Mouse (Mus musculus): ENCODE measurements around the gene Fbxo17. TPM values are rescaled to one million over a fixed set of nuclear protein-coding genes. Genes with fewer than 3 reads are reported as not detected.

Gene Fbxo17
- polyA plus RNA-seq, 1 experiment = 6.2 TPM

DNA sequence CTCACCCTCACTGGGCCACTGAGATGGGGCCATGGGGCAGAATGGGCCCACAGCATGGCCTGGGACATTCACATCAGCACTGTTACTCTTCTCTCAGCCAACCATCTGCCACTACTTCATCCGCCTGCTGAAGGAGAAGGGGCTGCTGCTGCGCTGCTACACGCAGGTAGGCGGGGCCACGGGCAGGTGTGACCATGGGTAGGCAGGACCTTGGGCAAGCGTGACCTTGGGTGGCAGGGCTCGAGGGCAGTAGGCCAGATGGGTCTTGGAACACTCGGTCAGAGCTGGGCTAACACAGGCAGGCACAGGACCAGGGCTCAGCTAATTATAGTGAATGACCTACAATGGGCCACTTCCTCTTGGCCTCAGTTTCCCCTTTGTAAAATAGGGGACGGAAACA, 62.2 kb downstream of the Fbxo17 start:
- Histone ChIP-seq H3K36me3 (ENCODE audit: control insufficient read depth, insufficient read depth, low read length) (no peaks in the 10 kb centered on the region), H3K27ac (ENCODE audit: control insufficient read depth, insufficient read depth, low read length) (no peak overlapping the region), H3K4me3 (ENCODE audit: control insufficient read depth, insufficient read depth, low read length) (no peak overlapping the region), H3K4me1 (replicated peaks; ENCODE audit: control insufficient read depth, insufficient read depth, low read length) (peaks cover 31% of the 10 kb centered on the region), H3K27me3 (ENCODE audit: control insufficient read depth, insufficient read depth, low read length) (no peaks in the 10 kb centered on the region)
- TF ChIP-seq CTCF (IDR thresholded peaks at IDR 0.05; ENCODE audit: borderline replicate concordance, control insufficient read depth, extremely low read depth, insufficient read depth, low read length, poor library complexity) (no peak), POLR2A (IDR thresholded peaks at IDR 0.05; ENCODE audit: control insufficient read depth, extremely low read depth, insufficient read depth, low read length, poor library complexity) (no peak)
- 97% methylated on average over 9 of the region's 9 CpGs for WGBS
- DNase-seq = no peak

DNA sequence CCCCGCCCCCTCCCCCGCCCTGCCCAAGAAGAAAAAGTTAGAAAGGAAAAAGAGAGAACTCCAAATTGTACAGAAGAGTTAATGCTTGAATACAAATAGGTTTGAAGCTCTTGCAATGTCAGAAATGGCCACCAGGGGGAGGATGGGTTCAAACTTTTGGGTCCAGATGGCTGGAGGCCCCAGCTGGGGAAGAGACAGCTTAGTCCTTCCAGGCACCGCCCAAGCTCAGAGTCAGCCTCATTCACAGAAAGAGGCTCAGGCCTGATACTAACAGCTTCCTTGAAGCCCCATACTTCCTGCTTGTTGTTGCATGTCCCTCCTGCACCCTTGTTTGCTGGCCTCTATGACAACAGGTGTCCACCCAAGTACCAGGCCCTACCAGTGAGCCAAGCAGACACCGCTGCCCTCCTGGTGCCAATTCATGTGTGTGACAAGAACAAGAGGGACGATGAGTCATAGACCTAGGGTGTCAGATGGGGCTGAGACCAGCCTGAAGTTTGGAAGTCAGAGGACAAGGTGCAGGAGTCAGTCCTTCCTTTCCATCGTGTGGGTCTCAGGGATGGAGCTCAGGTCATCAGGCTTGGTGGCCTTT, 63.6 kb downstream of the Fbxo17 start:
- H3K27ac ChIP-seq (ENCODE audit: control insufficient read depth, insufficient read depth, low read length) = peak overlapping the region; percentile 96
- H3K27me3 ChIP-seq (ENCODE audit: control insufficient read depth, insufficient read depth, low read length) = no peaks in the 10 kb centered on the region
- H3K36me3 ChIP-seq (ENCODE audit: control insufficient read depth, insufficient read depth, low read length) = no peaks in the 10 kb centered on the region
- DNase-seq = peak; percentile 94
- H3K4me3 ChIP-seq (ENCODE audit: control insufficient read depth, insufficient read depth, low read length) = peak overlapping the region; percentile 16
- TF ChIP-seq POLR2A (IDR thresholded peaks at IDR 0.05; ENCODE audit: control insufficient read depth, extremely low read depth, insufficient read depth, low read length, poor library complexity) (no peak), CTCF (IDR thresholded peaks at IDR 0.05; ENCODE audit: borderline replicate concordance, control insufficient read depth, extremely low read depth, insufficient read depth, low read length, poor library complexity) (peak; percentile 79; the same call in 1 of the 2 replicates)
- 37% methylated on average over 6 of the region's 6 CpGs for WGBS
- peaks cover 45% of the 10 kb centered on the region for H3K4me1 ChIP-seq (replicated peaks; ENCODE audit: control insufficient read depth, insufficient read depth, low read length)

DNA sequence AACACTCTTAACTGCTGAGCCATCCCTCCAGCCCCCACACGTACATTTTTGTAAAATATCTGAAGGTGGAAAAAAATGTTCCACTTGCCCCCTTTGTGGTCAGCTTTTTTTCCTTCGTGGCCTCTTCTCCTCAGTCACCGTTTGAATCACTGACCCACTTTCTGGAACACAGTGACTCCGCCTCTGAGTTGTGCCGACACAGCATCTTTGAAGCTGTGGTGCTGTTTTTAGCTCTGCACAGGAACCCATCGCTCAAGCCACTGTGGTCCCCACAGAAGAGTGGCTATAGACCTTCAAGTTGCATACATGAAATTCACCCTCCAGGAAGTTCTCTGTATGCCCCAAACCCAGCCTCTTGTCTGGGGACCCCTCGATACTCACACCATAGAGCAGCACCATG, 64.3 kb downstream of the Fbxo17 start:
- Histone ChIP-seq H3K4me3 (ENCODE audit: control insufficient read depth, insufficient read depth, low read length) (peak overlapping the region; percentile 16; the same call in 1 of the 2 replicates), H3K4me1 (replicated peaks; ENCODE audit: control insufficient read depth, insufficient read depth, low read length) (peaks cover 52% of the 10 kb centered on the region), H3K36me3 (ENCODE audit: control insufficient read depth, insufficient read depth, low read length) (no peaks in the 10 kb centered on the region), H3K27ac (ENCODE audit: control insufficient read depth, insufficient read depth, low read length) (peak overlapping the region; percentile 96), H3K27me3 (ENCODE audit: control insufficient read depth, insufficient read depth, low read length) (no peaks in the 10 kb centered on the region)
- WGBS = 2% methylated on average over 7 of the region's 7 CpGs
- TF ChIP-seq POLR2A (IDR thresholded peaks at IDR 0.05; ENCODE audit: control insufficient read depth, extremely low read depth, insufficient read depth, low read length, poor library complexity) = no peak
- TF ChIP-seq CTCF (IDR thresholded peaks at IDR 0.05; ENCODE audit: borderline replicate concordance, control insufficient read depth, extremely low read depth, insufficient read depth, low read length, poor library complexity) = no peak
- DNase-seq = peak; percentile 70

DNA sequence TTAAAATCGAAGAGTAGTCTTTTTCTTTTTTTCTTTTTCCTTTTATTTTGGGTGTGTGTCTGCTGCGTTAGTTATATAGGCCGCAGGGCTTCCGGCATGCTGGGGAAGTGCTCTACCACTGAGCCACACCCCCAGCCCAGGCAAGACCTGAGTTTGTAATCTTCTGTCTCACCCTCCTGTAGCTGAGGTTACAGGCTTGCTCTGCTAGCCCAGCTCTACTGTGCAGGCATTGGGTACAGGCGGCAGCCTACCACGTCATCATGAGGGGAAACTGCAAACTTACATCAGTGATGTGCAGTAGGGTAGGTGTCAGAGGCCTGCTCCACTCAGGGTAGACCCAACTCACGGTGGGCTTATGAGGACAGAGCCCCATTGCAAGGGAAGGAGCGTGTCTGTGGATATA, 64.7 kb downstream of the Fbxo17 start:
- H3K4me3 ChIP-seq (ENCODE audit: control insufficient read depth, insufficient read depth, low read length) = no peak overlapping the region; the same call in 1 of the 2 replicates
- WGBS = 12% methylated on average over 8 of the region's 8 CpGs
- TF ChIP-seq CTCF (IDR thresholded peaks at IDR 0.05; ENCODE audit: borderline replicate concordance, control insufficient read depth, extremely low read depth, insufficient read depth, low read length, poor library complexity) (no peak; the same call in 1 of the 2 replicates), POLR2A (IDR thresholded peaks at IDR 0.05; ENCODE audit: control insufficient read depth, extremely low read depth, insufficient read depth, low read length, poor library complexity) (peak; percentile 79)
- H3K36me3 ChIP-seq (ENCODE audit: control insufficient read depth, insufficient read depth, low read length) = no peaks in the 10 kb centered on the region
- peak; percentile 84 for DNase-seq
- H3K27ac ChIP-seq (ENCODE audit: control insufficient read depth, insufficient read depth, low read length) = peak overlapping the region; percentile 96
- H3K4me1 ChIP-seq (replicated peaks; ENCODE audit: control insufficient read depth, insufficient read depth, low read length) = peaks cover 52% of the 10 kb centered on the region
- H3K27me3 ChIP-seq (ENCODE audit: control insufficient read depth, insufficient read depth, low read length) = no peaks in the 10 kb centered on the region

- peaks cover 67% of the 10 kb centered on the region for H3K4me1 ChIP-seq (replicated peaks; ENCODE audit: control insufficient read depth, insufficient read depth, low read length)
- DNase-seq = peak; percentile 56
- H3K4me3 ChIP-seq (ENCODE audit: control insufficient read depth, insufficient read depth, low read length) = no peak overlapping the region
- peak overlapping the region; percentile 56; the same call in 1 of the 2 replicates for H3K27ac ChIP-seq (ENCODE audit: control insufficient read depth, insufficient read depth, low read length)
- no peaks in the 10 kb centered on the region for H3K27me3 ChIP-seq (ENCODE audit: control insufficient read depth, insufficient read depth, low read length)
- 28% methylated on average over 5 of the region's 5 CpGs for WGBS
- TF ChIP-seq CTCF (IDR thresholded peaks at IDR 0.05; ENCODE audit: borderline replicate concordance, control insufficient read depth, extremely low read depth, insufficient read depth, low read length, poor library complexity) = no peak
- TF ChIP-seq POLR2A (IDR thresholded peaks at IDR 0.05; ENCODE audit: control insufficient read depth, extremely low read depth, insufficient read depth, low read length, poor library complexity) = no peak
- no peaks in the 10 kb centered on the region for H3K36me3 ChIP-seq (ENCODE audit: control insufficient read depth, insufficient read depth, low read length)
These were observed 68.6 kb downstream of the Fbxo17 start for GRCm38 (mm10) chr7:28785161-28785560.

Other genes with a start within 250 kb of the Fbxo17 start
- 0.59 and 0.77 TPM in 2 replicates for gene Ifnl2, start 206.3 kb upstream of the Fbxo17 start, polyA plus RNA-seq (2012; rRNA removed)
- gene Ifnl3, start 194.0 kb upstream of the Fbxo17 start, polyA plus RNA-seq (2012; rRNA removed) = 0.37 and 0.78 TPM in 2 replicates
- gene Sycn, start 175.9 kb upstream of the Fbxo17 start, polyA plus RNA-seq (2012; rRNA removed) = 2.1 and 2.4 TPM in 2 replicates
- gene Nccrp1, start 169.6 kb upstream of the Fbxo17 start, polyA plus RNA-seq (2012; rRNA removed) = 1.4 TPM in 2 replicates
- 118 and 139 TPM in 2 replicates for gene Samd4b, start 118.7 kb upstream of the Fbxo17 start, polyA plus RNA-seq (2012; rRNA removed)
- 32.8 and 37.7 TPM in 2 replicates for gene Pak4, start 118.6 kb upstream of the Fbxo17 start, polyA plus RNA-seq (2012; rRNA removed)
- 0.69 and 0.92 TPM in 2 replicates for gene Acp7, start 85.5 kb upstream of the Fbxo17 start, polyA plus RNA-seq (2012; rRNA removed)
- 19.1 and 26.5 TPM in 2 replicates for gene Fbxo27, start 24.0 kb upstream of the Fbxo17 start, polyA plus RNA-seq (2012; rRNA removed)
- 74.4 and 84.5 TPM in 2 replicates for gene Mrps12, start 25.0 kb downstream of the Fbxo17 start, polyA plus RNA-seq (2012; rRNA removed)
- gene Sars2, start 25.2 kb downstream of the Fbxo17 start, polyA plus RNA-seq (2012; rRNA removed) = 63.2 and 63.9 TPM in 2 replicates
- 0.16 and 0.24 TPM in 2 replicates for gene Ccer2, start 39.4 kb downstream of the Fbxo17 start, polyA plus RNA-seq (2012; rRNA removed)
- gene Sirt2, start 49.9 kb downstream of the Fbxo17 start, polyA plus RNA-seq (2012; rRNA removed) = 101 and 104 TPM in 2 replicates
- gene Nfkbib, start 50.7 kb downstream of the Fbxo17 start, polyA plus RNA-seq (2012; rRNA removed) = 75.5 and 78.8 TPM in 2 replicates
- 91.9 and 93.7 TPM in 2 replicates for gene Rinl, start 72.2 kb downstream of the Fbxo17 start, polyA plus RNA-seq (2012; rRNA removed)
- gene Hnrnpl, start 91.7 kb downstream of the Fbxo17 start, polyA plus RNA-seq (2012; rRNA removed) = 562 and 568 TPM in 2 replicates
- gene Ech1, start 108.4 kb downstream of the Fbxo17 start, polyA plus RNA-seq (2012; rRNA removed) = 287 and 359 TPM in 2 replicates
- 23.2 and 29.7 TPM in 2 replicates for gene Lgals4, start 117.0 kb downstream of the Fbxo17 start, polyA plus RNA-seq (2012; rRNA removed)
- 13.0 and 15.5 TPM in 2 replicates for gene Lgals7, start 147.0 kb downstream of the Fbxo17 start, polyA plus RNA-seq (2012; rRNA removed)
- 0.20 and 1.00 TPM in 2 replicates for gene Capn12, start 164.6 kb downstream of the Fbxo17 start, polyA plus RNA-seq (2012; rRNA removed)
- gene Actn4, start 245.5 kb downstream of the Fbxo17 start, polyA plus RNA-seq (2012; rRNA removed) = 243 and 268 TPM in 2 replicates